ENCODE assay signal across 12 mouse cellular contexts in genomic region chr3:75395121-75395895, GRCm38 (mm10).
DNase-seq lines count a peak whose midpoint lies in the region; ATAC-seq and TF ChIP-seq lines count a peak whose summit lies in the region.
"Had no signal": no experiment of that assay in that cellular context is flagged by ENCODE, and none has a peak within 500 bp of the region (broad histone marks: within the 10 kb centered on the region; RNA-seq: fewer than 3 reads in every experiment).

No protein-coding gene starts in this region.

- H3K27me3 ChIP-seq in heart, embryonic 11.5 days (ENCODE audit: control insufficient read depth, insufficient read depth, low read length), result no peaks in the 10 kb centered on the region
- H3K27me3 ChIP-seq: liver, embryonic 13.5 days had no signal

- peak overlapping the region; percentile 33 for H3K4me2 ChIP-seq in heart, embryonic 11.5 days
- H3K4me2 ChIP-seq: liver, embryonic 13.5 days had no signal

- H3K4me3 ChIP-seq in heart, embryonic 11.5 days (ENCODE audit: low read depth, low read length), result no peak overlapping the region
- H3K4me3 ChIP-seq in olfactory bulb, adult 2 months (ENCODE audit: insufficient read depth, low read depth, low read length), result no peak overlapping the region
- H3K4me3 ChIP-seq: erythroblast, embryonic 14.5 days; liver, embryonic 13.5 days had no signal

- intact Hi-C loops in heart, postnatal 36 days (cut with DNase I), result no loop called here

- DNase-seq in heart, postnatal 36 days, result no peak
- peak; percentile 12 for DNase-seq in right cerebral cortex, postnatal 4 days
- DNase-seq in right cerebral cortex, postnatal 14 days, result no peak
- DNase-seq in layer of hippocampus, postnatal 14 days (ENCODE audit: low spot score in 2 of 2), result peak; percentile 44 to 68
- no peak for DNase-seq in embryo, embryonic 10.5 days (ENCODE audit: low spot score)
- DNase-seq: kidney, postnatal 4 days; liver, embryonic 13.5 days; thymus, adult 18-20 months had no signal

- H3K9ac ChIP-seq in heart, embryonic 11.5 days (ENCODE audit: low read depth, low read length), result no peak overlapping the region
- H3K9ac ChIP-seq: liver, embryonic 13.5 days had no signal

- no peaks in the 10 kb centered on the region for H3K9me3 ChIP-seq in heart, embryonic 11.5 days (replicated peaks; ENCODE audit: control insufficient read depth, low read length)
- H3K9me3 ChIP-seq: liver, embryonic 13.5 days had no signal

- 61% methylated on average over 7 of the region's 7 CpGs for WGBS in heart, embryonic 11.5 days (ENCODE audit: insufficient replicate concordance)
- WGBS in olfactory bulb, adult 2 months, result 15% methylated on average over 7 of the region's 7 CpGs

- H3K4me1 ChIP-seq in heart, embryonic 11.5 days (ENCODE audit: control insufficient read depth, insufficient read depth, low read length), result no peaks in the 10 kb centered on the region
- peaks cover 9% of the 10 kb centered on the region for H3K4me1 ChIP-seq in olfactory bulb, adult 2 months (ENCODE audit: control insufficient read depth, insufficient read depth, low read length)
- H3K4me1 ChIP-seq: liver, embryonic 13.5 days had no signal

- no peak for TF ChIP-seq CTCF in olfactory bulb, adult 2 months (IDR thresholded peaks at IDR 0.05; ENCODE audit: insufficient read depth, low read depth, low read length)

- no peak for ATAC-seq in heart, embryonic 11.5 days (replicated peaks; ENCODE audit: insufficient number of reproducible peaks, low FRiP score, low TSS enrichment)
- ATAC-seq in erythroid progenitor cell, adult 5-6 weeks (replicated peaks; ENCODE audit: low FRiP score, poor library complexity, severe bottlenecking), result no peak

- no peaks in the 10 kb centered on the region for H3K36me3 ChIP-seq in heart, embryonic 11.5 days (ENCODE audit: control insufficient read depth, insufficient read depth, low read length)
- H3K36me3 ChIP-seq: liver, embryonic 13.5 days had no signal

- TF ChIP-seq POLR2A in olfactory bulb, adult 2 months (IDR thresholded peaks at IDR 0.05; ENCODE audit: insufficient read depth, low read depth, low read length), result no peak

- peak overlapping the region; percentile 65 for H3K27ac ChIP-seq in heart, embryonic 11.5 days (ENCODE audit: low read depth, low read length)
- H3K27ac ChIP-seq in olfactory bulb, adult 2 months (ENCODE audit: insufficient read depth, low read depth, low read length), result peak overlapping the region; percentile 93
- H3K27ac ChIP-seq: liver, embryonic 13.5 days had no signal

Comparison
In these comparisons a context has a peak if more than half of its experiments do, and no peak if none do; other contexts are left out.
1. DNase-seq: peak in right cerebral cortex, postnatal 4 days (single experiment) and layer of hippocampus, postnatal 14 days (2 of 2); none in heart, postnatal 36 days (0 of 2), right cerebral cortex, postnatal 14 days (single experiment) and embryo, embryonic 10.5 days (single experiment).